Mouse (Mus musculus): ENCODE data around the gene Ttc33.
A peak's percentile ranks its signal among the peaks of the same experiment; 100 is the strongest.

Gene Ttc33

DNA sequence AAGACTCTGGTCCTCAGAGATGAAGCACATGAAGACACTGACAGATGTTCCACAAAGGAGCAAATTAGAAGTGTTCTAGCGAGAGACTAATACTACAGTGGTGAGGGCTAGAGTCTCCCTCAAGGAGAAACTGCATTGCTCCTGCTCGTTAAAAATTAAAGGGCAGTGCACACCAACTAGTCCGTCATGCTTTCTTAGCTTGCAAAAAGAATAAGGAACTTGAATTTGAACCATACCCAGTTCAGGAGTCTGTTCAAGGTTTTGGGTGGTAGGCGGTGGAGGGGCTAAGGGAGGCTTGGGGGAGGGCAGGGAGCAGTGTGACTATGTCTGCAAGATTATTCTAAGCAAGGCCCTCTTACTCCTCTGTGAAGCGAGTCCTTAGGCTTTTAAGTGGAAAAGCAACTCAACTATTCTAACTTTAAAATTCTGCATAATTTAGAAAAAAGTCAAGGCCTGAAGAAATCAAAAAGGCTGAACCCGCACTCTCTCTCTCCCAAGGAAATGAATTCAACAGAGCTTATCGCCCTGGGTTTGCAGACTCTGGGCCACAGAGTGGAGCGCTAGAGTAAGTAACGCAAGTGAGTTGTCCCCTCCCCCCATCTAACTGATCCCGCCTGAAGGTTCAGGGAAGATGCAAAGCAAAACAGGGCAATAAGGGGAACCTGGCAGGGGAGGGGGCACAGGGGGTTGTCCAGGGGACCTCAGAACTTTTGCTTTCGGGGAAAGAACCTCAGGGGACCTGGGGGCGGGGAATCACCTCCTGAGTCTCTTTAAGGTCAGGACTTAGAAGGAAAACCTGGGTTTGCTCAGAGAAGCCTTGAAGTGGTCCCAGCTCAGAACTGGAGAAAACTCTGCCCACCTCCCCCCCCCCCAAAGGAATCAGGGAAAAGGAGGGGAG lies 56.2 kb downstream of the Ttc33 start:
- DNase-seq (ENCODE audit: low spot score), result peak; percentile 36

DNA sequence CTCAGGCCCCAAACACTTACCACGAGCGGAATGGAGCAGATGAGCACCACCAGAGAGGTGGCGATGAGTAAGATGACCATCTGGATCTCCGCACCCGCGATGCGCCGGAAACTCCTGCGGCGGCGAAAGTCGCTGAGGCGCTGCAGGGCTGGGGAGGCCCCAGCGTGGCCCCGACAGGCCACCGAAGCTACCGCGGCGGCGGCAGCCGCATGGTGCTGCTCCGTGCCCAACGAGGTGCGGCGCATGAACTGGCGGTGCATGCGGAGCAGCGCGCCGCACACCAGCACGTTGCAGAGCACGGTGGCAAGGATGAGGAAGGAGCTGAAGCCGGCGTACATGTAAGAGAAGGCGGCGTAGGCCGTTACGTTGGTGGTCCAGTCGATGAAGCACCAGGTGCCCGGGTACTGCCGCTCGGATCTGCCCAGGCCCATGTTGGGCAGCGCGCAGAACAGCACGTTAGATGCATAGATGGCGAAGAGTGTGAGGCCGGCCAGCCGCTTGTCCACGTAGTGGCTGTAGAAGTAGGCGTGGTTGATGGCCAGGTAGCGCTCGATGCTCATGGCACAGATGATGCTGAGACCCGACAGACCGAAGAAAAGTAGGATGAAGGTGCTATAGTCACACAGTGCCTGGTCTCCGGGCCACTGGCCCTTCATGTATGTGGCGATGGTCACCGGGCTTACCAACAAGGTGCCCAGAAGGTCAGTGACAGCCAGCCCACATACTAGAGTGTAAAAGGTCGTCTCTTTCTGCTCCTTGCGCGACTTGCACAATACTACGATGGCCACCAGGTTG lies 57.1 kb downstream of the Ttc33 start:
- DNase-seq (ENCODE audit: low spot score), result peak; percentile 42

DNA sequence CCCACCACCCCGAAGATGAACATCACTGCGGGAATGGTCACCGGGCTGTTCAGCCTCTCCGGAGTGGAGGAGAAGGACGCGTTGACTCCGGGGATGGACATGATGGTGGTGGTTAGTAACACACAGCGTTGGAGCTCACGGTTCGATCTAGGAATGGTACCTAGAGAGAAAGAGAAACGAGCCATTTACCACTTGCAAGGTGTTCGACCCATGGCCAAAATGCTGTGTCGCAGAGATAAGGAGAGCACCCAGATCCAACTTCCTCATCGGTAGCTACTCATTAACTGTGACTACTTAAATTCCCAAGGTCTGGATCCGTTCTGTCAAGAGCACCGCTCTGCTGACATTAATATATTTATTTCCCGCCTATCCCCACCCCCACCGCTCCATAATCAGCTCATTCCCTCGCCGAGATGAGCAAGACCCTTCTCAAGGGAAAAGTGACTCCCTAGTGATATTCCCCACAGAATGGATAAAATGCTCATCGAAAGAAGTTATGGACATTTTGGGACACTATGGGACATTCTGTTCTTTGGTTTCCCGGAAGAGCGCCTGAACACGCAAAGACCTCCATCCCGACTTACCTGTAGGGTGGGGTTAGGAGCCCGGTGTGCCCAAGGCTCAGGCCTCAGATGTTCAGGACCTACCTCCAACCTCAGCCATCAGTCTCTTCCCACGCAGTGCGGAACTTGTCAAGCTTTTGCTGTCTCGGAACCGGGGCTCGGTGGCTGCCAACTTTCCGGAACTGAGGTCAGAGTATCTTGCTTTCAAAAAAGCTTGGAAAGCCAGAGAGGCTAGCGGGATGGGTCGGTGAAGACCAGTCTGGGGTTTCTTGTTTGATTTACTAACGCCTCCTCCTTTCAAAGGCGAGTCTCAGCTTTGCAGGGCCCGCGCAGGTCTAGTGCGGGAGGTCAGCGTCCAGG lies 58.0 kb downstream of the Ttc33 start:
- peak; percentile 51 for DNase-seq (ENCODE audit: low spot score)

DNA sequence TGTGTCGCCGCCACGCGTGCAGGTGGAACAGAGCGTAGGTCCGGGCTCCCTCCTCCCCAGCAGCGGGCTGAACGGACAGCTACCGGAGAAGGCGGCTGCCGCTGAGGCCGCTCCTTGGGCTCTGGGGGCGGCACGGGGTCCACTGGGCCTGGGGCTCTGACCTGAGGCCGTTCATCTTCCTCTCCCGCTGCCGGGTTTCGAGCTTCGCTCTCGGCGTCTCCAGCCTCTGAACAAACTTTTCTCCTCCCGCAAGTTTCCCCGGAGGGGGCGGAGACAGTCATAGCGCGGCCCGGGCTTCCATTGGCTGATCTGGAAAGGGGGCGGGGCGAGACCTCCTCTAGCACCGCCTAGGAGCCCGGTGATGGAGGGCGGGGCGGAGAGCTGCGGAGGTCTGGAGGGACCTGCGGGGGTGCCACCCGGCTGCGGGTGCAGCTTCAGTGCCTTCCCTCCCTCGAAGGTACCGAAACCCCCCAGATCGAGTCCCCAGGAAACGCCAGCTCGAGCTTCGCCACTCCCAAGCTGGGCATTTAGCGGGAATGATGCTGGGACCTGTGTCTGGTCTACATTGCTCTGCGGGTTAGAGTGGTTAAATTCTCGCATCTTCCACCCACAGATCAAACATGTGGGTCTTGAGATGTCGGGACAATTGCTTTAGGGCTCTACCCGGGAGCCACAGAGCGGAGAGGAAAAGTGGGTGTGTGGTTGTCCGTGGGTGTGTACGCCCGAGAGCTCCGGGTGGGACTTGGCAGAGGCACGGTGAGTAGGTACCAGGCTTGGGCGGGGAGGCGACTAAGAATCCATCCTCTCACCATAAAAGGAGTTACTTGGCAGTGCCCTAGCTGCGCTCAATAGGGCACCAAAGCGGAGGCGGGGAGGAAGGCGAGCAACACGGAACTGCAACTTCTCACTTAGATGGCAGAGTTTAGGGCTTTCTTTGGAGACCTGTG lies 58.9 kb downstream of the Ttc33 start, which contains the start of gene Ptger4:
Gene Ptger4, minus strand, starts transcription at position 229 of the 947 bp plus-strand sequence.
- peak; percentile 97 for DNase-seq (ENCODE audit: low spot score)

DNA sequence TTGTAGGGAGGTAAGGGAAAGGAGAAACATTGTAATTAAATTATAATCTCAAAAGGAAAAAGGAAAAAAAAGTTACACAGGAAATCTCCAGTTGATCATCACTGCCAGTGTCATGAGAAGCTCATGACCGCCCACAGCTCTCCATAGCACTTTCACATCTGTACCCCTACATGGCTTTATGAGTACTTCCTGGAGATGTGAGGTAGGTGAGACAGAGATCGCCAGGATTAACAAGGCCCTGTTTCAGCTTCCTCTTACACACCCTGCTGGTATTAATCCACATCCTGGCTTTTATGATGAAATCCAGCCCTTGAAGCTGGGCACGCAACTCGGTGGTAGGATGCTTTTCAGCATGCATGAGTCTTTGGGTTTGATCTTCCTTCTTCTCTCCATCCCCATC lies 64.9 kb downstream of the Ttc33 start:
- DNase-seq (ENCODE audit: low spot score), result no peak

DNA sequence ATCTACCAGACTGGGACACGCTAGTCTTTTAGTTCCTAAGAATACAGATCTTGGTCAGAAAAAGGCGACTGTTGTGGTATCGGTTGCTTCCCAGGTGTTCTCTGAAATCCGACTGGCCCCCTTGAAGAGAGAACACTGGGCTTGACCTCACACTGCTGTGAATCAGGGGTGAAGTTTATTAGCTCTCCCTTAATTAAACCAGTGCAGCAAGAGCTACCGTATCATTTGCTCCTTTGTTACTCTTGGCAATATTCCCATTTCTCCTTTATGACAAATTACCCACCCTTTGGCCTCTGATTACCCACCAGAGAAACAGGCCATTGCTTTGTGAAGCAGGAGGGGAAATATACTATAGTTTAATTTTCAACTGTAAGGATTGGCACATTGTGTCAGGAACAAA lies 74.9 kb downstream of the Ttc33 start:
- no peak for DNase-seq (ENCODE audit: low spot score)

DNA sequence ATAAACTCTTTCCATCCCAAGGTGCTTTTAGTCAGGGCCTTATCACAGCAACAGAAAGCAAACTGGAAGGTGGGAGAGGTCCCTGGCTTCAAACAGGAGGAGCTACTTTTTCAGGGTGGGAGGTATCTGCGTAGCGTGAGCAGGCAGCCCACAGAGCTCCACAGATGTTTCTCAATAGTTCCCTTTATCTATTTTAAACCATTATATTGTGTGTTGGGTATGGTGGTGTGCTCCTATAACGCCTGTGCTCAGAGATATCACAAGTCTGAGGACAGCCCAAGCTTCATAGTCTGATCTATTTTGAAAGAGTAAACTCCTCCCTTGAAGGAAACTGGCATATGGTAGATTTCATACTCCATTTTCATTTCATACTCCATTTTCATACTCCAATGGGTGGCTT lies 75.7 kb downstream of the Ttc33 start:
- DNase-seq (ENCODE audit: low spot score), result no peak

DNA sequence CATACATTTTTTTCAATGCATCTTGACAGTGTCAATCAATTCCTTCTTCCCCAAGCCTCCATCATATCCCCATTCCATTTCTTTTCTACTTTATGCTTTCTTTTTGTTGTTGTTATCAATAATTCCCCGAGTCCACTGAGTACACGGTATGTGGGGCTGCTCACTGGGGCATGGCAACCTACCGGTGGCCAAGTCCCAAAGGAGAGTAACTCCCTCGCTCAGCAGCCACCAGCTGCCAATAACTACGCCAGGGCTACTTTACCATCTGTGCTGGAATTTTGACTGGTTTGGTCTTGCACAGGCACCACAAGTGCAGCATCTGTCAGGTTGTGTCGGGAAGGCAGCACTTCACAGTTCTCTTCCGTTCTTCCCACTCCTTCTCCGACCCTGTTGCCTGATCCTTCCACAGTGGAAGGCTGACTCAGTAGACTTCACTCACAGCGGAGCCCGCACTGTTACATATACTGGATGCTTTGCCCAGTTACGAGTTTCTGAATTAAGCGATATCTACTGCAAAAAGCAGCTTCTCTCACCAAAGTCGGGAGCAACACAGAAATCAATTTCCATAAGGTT lies 76.9 kb downstream of the Ttc33 start:
- no peak for DNase-seq (ENCODE audit: low spot score)

DNA sequence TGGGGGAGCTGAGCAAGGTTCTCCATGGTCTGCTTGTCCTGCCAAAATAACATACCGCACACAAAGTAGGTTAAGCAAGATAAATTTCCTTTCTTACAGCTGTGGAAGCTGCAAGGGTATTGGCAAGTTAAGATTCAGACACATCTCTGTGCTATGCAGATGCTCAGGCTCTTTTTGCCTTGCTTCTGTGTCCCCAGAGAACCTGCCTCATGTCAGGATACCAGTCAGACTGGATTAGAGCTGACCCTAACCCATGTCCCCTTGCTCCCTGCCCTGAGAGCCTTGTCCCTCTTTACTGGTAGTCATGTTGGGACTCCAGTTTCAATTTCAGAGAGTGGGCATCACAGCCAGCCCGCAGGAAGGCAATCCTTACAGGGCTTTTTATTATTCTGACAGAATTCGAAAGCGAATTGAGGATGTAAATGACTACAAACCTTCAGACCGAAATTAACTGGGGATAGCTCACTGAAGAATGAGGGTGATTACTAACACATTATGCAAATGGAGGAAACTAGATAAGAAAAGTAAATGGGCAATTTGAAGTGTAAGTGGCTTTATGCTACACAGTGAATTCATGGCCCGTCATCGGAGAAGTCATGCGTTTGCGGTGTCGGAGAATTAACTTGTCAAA lies 77.7 kb downstream of the Ttc33 start:
- DNase-seq (ENCODE audit: low spot score), result no peak

DNA sequence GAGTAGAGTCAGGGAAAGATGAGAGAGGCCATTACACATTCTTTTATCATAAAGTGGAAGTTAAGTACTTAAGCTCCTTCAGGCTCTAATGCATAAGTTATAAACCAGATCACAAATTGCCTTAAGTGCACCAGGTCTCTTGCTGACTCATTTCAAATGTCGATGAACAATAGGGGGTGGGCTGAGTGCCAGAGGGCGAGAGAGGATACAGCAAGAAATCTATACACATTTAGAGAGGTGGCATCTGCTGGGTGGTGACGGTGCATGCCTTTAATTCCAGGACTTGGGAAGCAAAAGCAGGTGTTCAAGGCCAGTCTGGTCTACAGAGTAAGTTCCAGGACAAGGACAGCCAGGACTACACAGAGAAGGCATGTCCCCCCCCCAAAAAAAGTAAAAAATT lies 80.8 kb downstream of the Ttc33 start:
- no peak for DNase-seq (ENCODE audit: low spot score)
